ENCODE assay signal across 19 mouse cellular contexts in genomic region chr1:121958942-121959341, GRCm38 (mm10).
DNase-seq lines count a peak whose midpoint lies in the region; ATAC-seq and TF ChIP-seq lines count a peak whose summit lies in the region.
"Had no signal": no experiment of that assay in that cellular context is flagged by ENCODE, and none has a peak within 500 bp of the region (broad histone marks: within the 10 kb centered on the region; RNA-seq: fewer than 3 reads in every experiment).

No protein-coding gene starts in this region.

- H3K9ac ChIP-seq in kidney, embryonic 16.5 days (replicated peaks; ENCODE audit: low read length): no peak overlapping the region
- H3K9ac ChIP-seq in kidney, postnatal 0 days (ENCODE audit: low read depth, low read length): no peak overlapping the region

- no peak for DNase-seq in kidney, postnatal 25 days
- peak; percentile 55 for DNase-seq in kidney, postnatal 0 days (ENCODE audit: low spot score)
- DNase-seq in kidney, adult 11 months: no peak
- DNase-seq: adrenal gland, adult 2 months; adrenal gland, adult 8-10 months; adrenal gland, postnatal 10 days; adrenal gland, postnatal 14 days; adrenal gland, postnatal 25 days; adrenal gland, postnatal 36 days; B cell, adult 2 months; cerebellum, adult 11 months; cerebellum, adult 11-12 months; cerebellum, adult 18-20 months had no signal

- no peak overlapping the region for H3K4me3 ChIP-seq in kidney, embryonic 16.5 days (ENCODE audit: low read length)
- H3K4me3 ChIP-seq in kidney, postnatal 0 days (replicated peaks; ENCODE audit: low read depth, low read length): no peak overlapping the region

- no peak overlapping the region for H3K4me2 ChIP-seq in kidney, embryonic 16.5 days (replicated peaks; ENCODE audit: low read depth, low read length)
- no peak overlapping the region for H3K4me2 ChIP-seq in kidney, postnatal 0 days (ENCODE audit: low read length)

- 0 out of 2 replicates have a peak, but pooled peaks have one; percentile 59 for ATAC-seq in kidney, embryonic 16.5 days (ENCODE audit: low FRiP score, low TSS enrichment)
- ATAC-seq in kidney, postnatal 0 days (replicated peaks; ENCODE audit: low FRiP score, low read depth): no peak
- ATAC-seq: activated CD4-positive, CD25-positive, alpha-beta regulatory T cell, adult 4 months; CD4-positive, CD25-positive, alpha-beta regulatory T cell, adult 4 months; Patski had no signal

- TF ChIP-seq CTCF in kidney, postnatal 0 days (IDR thresholded peaks at IDR 0.05; ENCODE audit: low read depth): no peak

- no peaks in the 10 kb centered on the region for H3K9me3 ChIP-seq in kidney, embryonic 16.5 days (ENCODE audit: low read length)
- H3K9me3 ChIP-seq in kidney, postnatal 0 days (replicated peaks; ENCODE audit: low read length): no peaks in the 10 kb centered on the region

- H3K27ac ChIP-seq in kidney, embryonic 16.5 days (ENCODE audit: low read length): no peak overlapping the region
- no peak overlapping the region for H3K27ac ChIP-seq in kidney, postnatal 0 days

- no peaks in the 10 kb centered on the region for H3K36me3 ChIP-seq in kidney, embryonic 16.5 days (ENCODE audit: insufficient read depth, low read length)
- H3K36me3 ChIP-seq in kidney, postnatal 0 days (ENCODE audit: insufficient read depth, low read length): no peaks in the 10 kb centered on the region
- H3K36me3 ChIP-seq: G1E had no signal

- H3K4me1 ChIP-seq in kidney, embryonic 16.5 days (ENCODE audit: insufficient read depth, low read length): no peaks in the 10 kb centered on the region
- H3K4me1 ChIP-seq in kidney, postnatal 0 days (replicated peaks; ENCODE audit: insufficient read depth, low read length): no peaks in the 10 kb centered on the region

- H3K27me3 ChIP-seq in kidney, embryonic 16.5 days (ENCODE audit: insufficient read depth, low read length): no peaks in the 10 kb centered on the region
- H3K27me3 ChIP-seq in kidney, postnatal 0 days (ENCODE audit: insufficient read depth, low read length): no peaks in the 10 kb centered on the region
- H3K27me3 ChIP-seq: CH12.LX, Patski had no signal
